Mouse (Mus musculus) lung, postnatal 0 days (tissue): Measurements from ENCODE around the gene Med13l.

ENCODE experiments used
- CTCF ChIP-seq: IDR thresholded peaks from 2 replicates; pipeline ENCODE4 v1.5.1; 2016; ENCODE audit warnings: antibody characterized with exemption, mild to moderate bottlenecking
- EP300 ChIP-seq: IDR thresholded peaks from 2 replicates; pipeline ENCODE4 v1.6.1; 2016; ENCODE audit warnings: antibody characterized with exemption, mild to moderate bottlenecking, control low read depth

- TF ChIP-seq EP300 (no peak), CTCF (no peak)
Observed at GRCm38 (mm10) chr5:118661751-118662150, 101.3 kb downstream of the Med13l start.
